Mouse (Mus musculus) forebrain, embryonic 15.5 days (tissue): ENCODE results near the gene Eif4e2. TPM values are rescaled to one million over a fixed set of nuclear protein-coding genes. Genes with fewer than 3 reads are reported as not detected.

Experiments used
- ATAC-seq: fragments of 200-750 bp; cut with Nextera tagmentation; replicated peaks from 2 replicates; pipeline ENCODE4 v1.8.0; 2017; ENCODE audit warnings: mild to moderate bottlenecking, moderate TSS enrichment, moderate library complexity
- H3K27ac ChIP-seq: fragments of 300-500 bp; sonication (generic); replicated peaks from 2 replicates; pipeline ENCODE4 v1.5.1; 2015; ENCODE audit warnings: mild to moderate bottlenecking, inconsistent platforms
- H3K27me3 ChIP-seq: fragments of 300-500 bp; sonication (generic); 2 replicates; pipeline ENCODE4 v1.6.1; 2015; ENCODE audit warnings: inconsistent platforms
- H3K36me3 ChIP-seq: fragments of 300-500 bp; sonication (generic); 2 replicates; pipeline ENCODE4 v1.6.1; 2015; ENCODE audit warnings: mild to moderate bottlenecking, inconsistent platforms
- H3K4me1 ChIP-seq: fragments of 300-500 bp; sonication (generic); 2 replicates; pipeline ENCODE4 v1.6.1; 2015; ENCODE audit warnings: inconsistent platforms
- H3K4me2 ChIP-seq: fragments of 300-500 bp; sonication (generic); replicated peaks from 2 replicates; pipeline ENCODE4 v1.6.1; 2015; ENCODE audit warnings: mild to moderate bottlenecking, inconsistent platforms
- H3K4me3 ChIP-seq: fragments of 300-500 bp; sonication (generic); 2 replicates; pipeline ENCODE4 v1.5.1; 2015; ENCODE audit warnings: mild to moderate bottlenecking, inconsistent platforms
- H3K9ac ChIP-seq: fragments of 300-500 bp; sonication (generic); replicated peaks from 2 replicates; pipeline ENCODE4 v1.6.1; 2015; ENCODE audit warnings: mild to moderate bottlenecking, inconsistent platforms
- H3K9me3 ChIP-seq: fragments of 300-500 bp; sonication (generic); 2 replicates; pipeline ENCODE4 v1.6.1; 2016; ENCODE audit warnings: inconsistent platforms
- WGBS: fragments of 180-500 bp; shearing (Covaris S2); methylation state at CpG from one replicate; pipeline ENCODE4 v1.1.7; 2015; ENCODE audit warnings: mixed read lengths; 5-methylcytosine and 5-hydroxymethylcytosine counted together
- polyA plus RNA-seq: library from polyadenylated mRNA; unstranded; fragments of >200 nt; fragmentation: Nextera tagmentation; extraction: Ambion mirVana; gene quantifications from 2 replicates; pipeline ENCODE4 v1.2.1, GENCODE M21; 2015

The Eif4e2 gene
- polyA plus RNA-seq, 1 experiment from 2014 or later = 98.5 TPM

- H3K4me2 ChIP-seq = peak overlapping the region; percentile 23; the same call in 1 of the 2 replicates
- WGBS = 24% methylated on average over 22 of the region's 22 CpGs
- ATAC-seq = peak; percentile 88
- H3K36me3 ChIP-seq = no peaks in the 10 kb centered on the region
- H3K4me1 ChIP-seq = no peaks in the 10 kb centered on the region
- no peak overlapping the region for H3K9ac ChIP-seq
- H3K27me3 ChIP-seq = no peaks in the 10 kb centered on the region
- H3K27ac ChIP-seq = no peak overlapping the region
- H3K9me3 ChIP-seq = no peaks in the 10 kb centered on the region
- H3K4me3 ChIP-seq = no peak overlapping the region
Measured at GRCm38 (mm10) chr1:87245929-87246815, 32.5 kb downstream of the Eif4e2 start.

GRCm38 (mm10) chr1:87252040-87252609 is 38.4 kb downstream of the Eif4e2 start:
- ATAC-seq = no peak
- Histone ChIP-seq H3K4me3 (no peak overlapping the region), H3K4me1 (no peaks in the 10 kb centered on the region), H3K27ac (no peak overlapping the region), H3K27me3 (no peaks in the 10 kb centered on the region), H3K9ac (no peak overlapping the region), H3K36me3 (no peaks in the 10 kb centered on the region), H3K9me3 (no peaks in the 10 kb centered on the region), H3K4me2 (no peak overlapping the region)
- WGBS = 54% methylated on average over 5 of the region's 5 CpGs

GRCm38 (mm10) chr1:87255173-87255572 is 41.5 kb downstream of the Eif4e2 start:
- ATAC-seq = no peak
- Histone ChIP-seq H3K4me2 (no peak overlapping the region), H3K9me3 (no peaks in the 10 kb centered on the region), H3K9ac (no peak overlapping the region), H3K4me1 (peaks cover 4% of the 10 kb centered on the region; the same call in 1 of the 2 replicates), H3K4me3 (no peak overlapping the region), H3K27ac (no peak overlapping the region), H3K36me3 (no peaks in the 10 kb centered on the region), H3K27me3 (no peaks in the 10 kb centered on the region)
- 70% methylated on average over 4 of the region's 4 CpGs for WGBS

GRCm38 (mm10) chr1:87257691-87258090 is 44.0 kb downstream of the Eif4e2 start:
- H3K27me3 ChIP-seq = peaks cover under 1% of the 10 kb centered on the region; the same call in 1 of the 2 replicates
- no peak overlapping the region for H3K4me3 ChIP-seq
- ATAC-seq = no peak
- WGBS = 6% methylated on average over 11 of the region's 11 CpGs
- no peak overlapping the region for H3K4me2 ChIP-seq
- H3K9ac ChIP-seq = no peak overlapping the region
- no peak overlapping the region for H3K27ac ChIP-seq
- peaks cover 4% of the 10 kb centered on the region; the same call in 1 of the 2 replicates for H3K4me1 ChIP-seq
- no peaks in the 10 kb centered on the region for H3K9me3 ChIP-seq
- H3K36me3 ChIP-seq = no peaks in the 10 kb centered on the region

- WGBS = 20% methylated on average over 14 of the region's 14 CpGs
- H3K27me3 ChIP-seq = peaks cover 7% of the 10 kb centered on the region; the same call in 1 of the 2 replicates
- no peak for ATAC-seq
- H3K9ac ChIP-seq = no peak overlapping the region
- no peaks in the 10 kb centered on the region for H3K9me3 ChIP-seq
- H3K4me3 ChIP-seq = no peak overlapping the region
- no peak overlapping the region for H3K4me2 ChIP-seq
- peaks cover 9% of the 10 kb centered on the region for H3K4me1 ChIP-seq
- H3K27ac ChIP-seq = no peak overlapping the region
- H3K36me3 ChIP-seq = no peaks in the 10 kb centered on the region
Measured at GRCm38 (mm10) chr1:87258484-87258883, 44.8 kb downstream of the Eif4e2 start.

- Histone ChIP-seq H3K9me3 (no peaks in the 10 kb centered on the region), H3K4me2 (no peak overlapping the region), H3K4me1 (peaks cover 18% of the 10 kb centered on the region), H3K36me3 (no peaks in the 10 kb centered on the region), H3K4me3 (no peak overlapping the region), H3K27ac (no peak overlapping the region), H3K9ac (no peak overlapping the region), H3K27me3 (peaks cover 15% of the 10 kb centered on the region; the same call in 1 of the 2 replicates)
- WGBS = 87% methylated on average over 2 of the region's 2 CpGs
- ATAC-seq = no peak
Measured at GRCm38 (mm10) chr1:87259316-87259715, 45.6 kb downstream of the Eif4e2 start.

GRCm38 (mm10) chr1:87263257-87263656 is 49.5 kb downstream of the Eif4e2 start:
- WGBS = 3% methylated on average over 9 of the region's 9 CpGs
- Histone ChIP-seq H3K4me1 (peaks cover 29% of the 10 kb centered on the region), H3K9me3 (no peaks in the 10 kb centered on the region), H3K4me2 (peak overlapping the region; percentile 100; the same call in 1 of the 2 replicates), H3K36me3 (no peaks in the 10 kb centered on the region), H3K27ac (no peak overlapping the region), H3K9ac (no peak overlapping the region), H3K27me3 (peaks cover 42% of the 10 kb centered on the region), H3K4me3 (no peak overlapping the region)
- no peak for ATAC-seq

- Histone ChIP-seq H3K9ac (peak overlapping the region; percentile 47; the same call in 1 of the 2 replicates), H3K4me3 (peak overlapping the region; percentile 56), H3K9me3 (no peaks in the 10 kb centered on the region), H3K36me3 (no peaks in the 10 kb centered on the region), H3K27me3 (peaks cover 43% of the 10 kb centered on the region), H3K4me2 (peak overlapping the region; percentile 100), H3K4me1 (peaks cover 29% of the 10 kb centered on the region), H3K27ac (no peak overlapping the region)
- ATAC-seq = 0 out of 2 replicates have a peak, but pooled peaks have one; percentile 46
- 2% methylated on average over 12 of the region's 12 CpGs for WGBS
Measured at GRCm38 (mm10) chr1:87263796-87264133, 50.1 kb downstream of the Eif4e2 start.

- peaks cover 45% of the 10 kb centered on the region for H3K27me3 ChIP-seq
- ATAC-seq = peak; percentile 59
- no peaks in the 10 kb centered on the region for H3K36me3 ChIP-seq
- no peaks in the 10 kb centered on the region for H3K9me3 ChIP-seq
- H3K4me1 ChIP-seq = peaks cover 29% of the 10 kb centered on the region
- peak within 1 kb of the TSS; percentile 47 for H3K9ac ChIP-seq
- H3K27ac ChIP-seq = no peak within 1 kb of the TSS
- under 1% methylated on average over 70 of the region's 70 CpGs for WGBS
- H3K4me2 ChIP-seq = peak within 1 kb of the TSS; percentile 100
- peak within 1 kb of the TSS; percentile 56 for H3K4me3 ChIP-seq
Measured at GRCm38 (mm10) chr1:87264134-87265006, 50.7 kb downstream of the Eif4e2 start, which contains the start of gene Efhd1. TSS of gene Efhd1 (plus strand) at chr1:87264363.

GRCm38 (mm10) chr1:87265200-87265599 is 51.5 kb downstream of the Eif4e2 start:
- H3K27me3 ChIP-seq = peaks cover 45% of the 10 kb centered on the region
- H3K36me3 ChIP-seq = no peaks in the 10 kb centered on the region
- peaks cover 29% of the 10 kb centered on the region for H3K4me1 ChIP-seq
- under 1% methylated on average over 13 of the region's 13 CpGs for WGBS
- no peak overlapping the region for H3K9ac ChIP-seq
- peak overlapping the region; percentile 56 for H3K4me3 ChIP-seq
- ATAC-seq = peak; percentile 42; the same call in 1 of the 2 replicates
- no peak overlapping the region for H3K27ac ChIP-seq
- H3K4me2 ChIP-seq = peak overlapping the region; percentile 100
- no peaks in the 10 kb centered on the region for H3K9me3 ChIP-seq

- Histone ChIP-seq H3K9me3 (no peaks in the 10 kb centered on the region), H3K4me1 (peaks cover 40% of the 10 kb centered on the region), H3K27ac (no peak overlapping the region), H3K9ac (no peak overlapping the region), H3K4me3 (no peak overlapping the region), H3K36me3 (no peaks in the 10 kb centered on the region), H3K27me3 (peaks cover 45% of the 10 kb centered on the region), H3K4me2 (no peak overlapping the region)
- ATAC-seq = no peak
- WGBS = 36% methylated on average over 8 of the region's 8 CpGs
Measured at GRCm38 (mm10) chr1:87266296-87267090, 52.8 kb downstream of the Eif4e2 start.
